Mouse (Mus musculus): Measurements from ENCODE around the gene Gphn.
"Not testable (repeated sequence)": the region's sequence is repeated elsewhere in the genome, so short reads cannot be mapped to it uniquely, and the experiment has no call there.

Gene Gphn

GRCm38 (mm10) chr12:78389267-78389666, 163.1 kb downstream of the Gphn start:
- no peak for DNase-seq

GRCm38 (mm10) chr12:78395297-78395696, 169.1 kb downstream of the Gphn start:
- no peak for DNase-seq

GRCm38 (mm10) chr12:78407518-78407917, 181.3 kb downstream of the Gphn start:
- DNase-seq, result not testable (repeated sequence)

- no peak for DNase-seq
Measured at GRCm38 (mm10) chr12:78522176-78522575, 296.0 kb downstream of the Gphn start.

- no peak for DNase-seq
Measured at GRCm38 (mm10) chr12:78522804-78523394, 296.7 kb downstream of the Gphn start.

GRCm38 (mm10) chr12:78537590-78537989, 311.4 kb downstream of the Gphn start:
- not testable (repeated sequence) for DNase-seq

- no peak for DNase-seq
Measured at GRCm38 (mm10) chr12:78550913-78551312, 324.7 kb downstream of the Gphn start.

GRCm38 (mm10) chr12:78631816-78632215, 405.6 kb downstream of the Gphn start:
- no peak for DNase-seq

- no peak for DNase-seq
Measured at GRCm38 (mm10) chr12:78639466-78639865, 413.3 kb downstream of the Gphn start.

GRCm38 (mm10) chr12:78640086-78640485, 413.9 kb downstream of the Gphn start:
- no peak for DNase-seq

- DNase-seq, result no peak
Measured at GRCm38 (mm10) chr12:78641220-78641619, 415.0 kb downstream of the Gphn start.

- DNase-seq, result no peak
Measured at GRCm38 (mm10) chr12:78643691-78644090, 417.5 kb downstream of the Gphn start.

- DNase-seq, result no peak
Measured at GRCm38 (mm10) chr12:78645282-78645681, 419.1 kb downstream of the Gphn start.

- DNase-seq, result no peak
Measured at GRCm38 (mm10) chr12:78659718-78660304, 433.6 kb downstream of the Gphn start.

- no peak for DNase-seq
Measured at GRCm38 (mm10) chr12:78678101-78678806, 452.1 kb downstream of the Gphn start.

- no peak for DNase-seq
Measured at GRCm38 (mm10) chr12:78678807-78679189, 452.6 kb downstream of the Gphn start.

GRCm38 (mm10) chr12:78681048-78681447, 454.9 kb downstream of the Gphn start:
- no peak for DNase-seq

GRCm38 (mm10) chr12:78682279-78682678, 456.1 kb downstream of the Gphn start:
- no peak for DNase-seq

GRCm38 (mm10) chr12:78685669-78686215, 459.6 kb downstream of the Gphn start:
- DNase-seq, result no peak

- no peak for DNase-seq
Measured at GRCm38 (mm10) chr12:78688876-78689275, 462.7 kb downstream of the Gphn start.

GRCm38 (mm10) chr12:78691325-78691724, 465.1 kb downstream of the Gphn start, which contains the start of gene Fam71d:
Gene Fam71d, plus strand, starts transcription at chr12:78691535.
- no peak for DNase-seq

GRCm38 (mm10) chr12:78693281-78693680, 467.1 kb downstream of the Gphn start:
- no peak for DNase-seq

GRCm38 (mm10) chr12:78717783-78718182, 491.6 kb downstream of the Gphn start:
- DNase-seq, result no peak

- DNase-seq, result no peak
Measured at GRCm38 (mm10) chr12:78727723-78728122, 501.5 kb downstream of the Gphn start.

Measured in thymus, postnatal 25 days (tissue).